In the genomic region with DNA sequence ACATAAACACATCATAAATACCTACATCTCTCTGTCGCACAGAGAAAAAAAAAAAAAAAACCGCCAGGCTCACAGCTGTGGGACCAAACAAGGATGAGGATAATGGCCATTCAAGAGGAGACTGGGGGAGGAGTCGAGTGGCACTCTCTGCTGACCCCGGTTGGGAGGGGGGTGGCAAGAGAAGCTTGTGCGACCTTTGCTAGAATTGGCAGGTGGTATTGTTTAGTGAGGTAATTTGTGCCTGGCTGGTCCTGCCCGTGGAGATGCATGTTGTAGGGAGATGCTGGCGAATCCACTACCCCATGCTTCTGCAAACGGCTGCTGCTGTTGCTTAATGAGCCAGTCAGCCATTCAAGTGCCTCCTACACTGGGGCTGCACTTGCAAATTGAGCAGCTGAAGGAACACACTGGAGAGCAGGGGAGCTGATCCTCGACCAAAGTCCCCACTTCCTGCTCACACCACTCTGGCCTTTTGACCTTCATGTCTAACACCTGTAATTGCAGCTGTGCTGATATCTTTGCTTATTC, we compare ENCODE assay signal across 9 mouse cellular contexts.
DNase-seq lines count a peak whose midpoint lies in the region; ATAC-seq and TF ChIP-seq lines count a peak whose summit lies in the region.
"Had no signal": no experiment of that assay in that cellular context is flagged by ENCODE, and none has a peak within 500 bp of the region (broad histone marks: within the 10 kb centered on the region; RNA-seq: fewer than 3 reads in every experiment).

No protein-coding gene starts in this region.

- in situ Hi-C loops in CH12.LX (cut with MboI; ENCODE audit: low pct_ligation_motif_present, low pct_unique_long_range_greater_than_20kb, low sequenced_read_pairs), result no loop called here

- peak; percentile 31; the same call in 1 of the 2 replicates for TF ChIP-seq POLR2A in CH12.LX (IDR thresholded peaks at IDR 0.05; ENCODE audit: low read depth, low read length)

- H3K36me3 ChIP-seq in CH12.LX (replicated peaks in 1 of 2; ENCODE audit: control insufficient read depth in 1 of 2, insufficient read depth in 1 of 2, low read length in 1 of 2), result no peaks in the 10 kb centered on the region
- no peaks in the 10 kb centered on the region for H3K36me3 ChIP-seq in hindbrain, embryonic 10.5 days
- no peaks in the 10 kb centered on the region for H3K36me3 ChIP-seq in midbrain, embryonic 13.5 days
- no peaks in the 10 kb centered on the region for H3K36me3 ChIP-seq in stomach, postnatal 0 days (ENCODE audit: control insufficient read depth, insufficient read depth, low read length)
- H3K36me3 ChIP-seq: embryonic facial prominence, embryonic 12.5 days had no signal

- peaks cover 39 to 66% of the 10 kb centered on the region in 2 experiments for H3K4me1 ChIP-seq in CH12.LX (ENCODE audit: control insufficient read depth in 1 of 2, insufficient read depth in 2 of 2)
- H3K4me1 ChIP-seq in hindbrain, embryonic 10.5 days (replicated peaks), result peaks cover 39% of the 10 kb centered on the region
- H3K4me1 ChIP-seq in midbrain, embryonic 13.5 days (replicated peaks), result peaks cover 10% of the 10 kb centered on the region; the same call in 1 of the 2 replicates
- no peaks in the 10 kb centered on the region for H3K4me1 ChIP-seq in stomach, postnatal 0 days (replicated peaks; ENCODE audit: control insufficient read depth, insufficient read depth)

- peak; percentile 64; the same call in 1 of the 2 replicates for TF ChIP-seq EP300 in CH12.LX (IDR thresholded peaks at IDR 0.05; ENCODE audit: low read length)
- no peak for TF ChIP-seq EP300 in stomach, postnatal 0 days (optimal IDR thresholded peaks at IDR 0.05)

- no peak overlapping the region for H3K9ac ChIP-seq in CH12.LX (ENCODE audit: insufficient read depth, low read depth)
- no peak overlapping the region for H3K9ac ChIP-seq in midbrain, embryonic 13.5 days (replicated peaks)
- H3K9ac ChIP-seq in stomach, postnatal 0 days (ENCODE audit: low read length), result no peak overlapping the region
- H3K9ac ChIP-seq: embryonic facial prominence, embryonic 12.5 days; lung, embryonic 14.5 days had no signal

- WGBS in hindbrain, embryonic 10.5 days, result 7% methylated on average over 9 of the region's 9 CpGs
- WGBS in midbrain, embryonic 13.5 days, result 4% methylated on average over 9 of the region's 9 CpGs
- 21% methylated on average over 9 of the region's 9 CpGs for WGBS in stomach, postnatal 0 days

- no peaks in the 10 kb centered on the region for H3K27me3 ChIP-seq in CH12.LX (replicated peaks)
- no peaks in the 10 kb centered on the region for H3K27me3 ChIP-seq in hindbrain, embryonic 10.5 days (ENCODE audit: insufficient read depth, poor library complexity, severe bottlenecking)
- H3K27me3 ChIP-seq in midbrain, embryonic 13.5 days, result no peaks in the 10 kb centered on the region
- no peaks in the 10 kb centered on the region for H3K27me3 ChIP-seq in stomach, postnatal 0 days (ENCODE audit: control insufficient read depth, insufficient read depth, low read length)
- H3K27me3 ChIP-seq: embryonic facial prominence, embryonic 12.5 days had no signal

- DNase-seq in CH12.LX (ENCODE audit: extremely low read depth), result peak; percentile 72
- DNase-seq in R1 (ENCODE audit: low read depth, low spot score), result peak; percentile 35
- peak; percentile 55 for DNase-seq in hindbrain, embryonic 10.5 days (ENCODE audit: low spot score)
- no peak for DNase-seq in stomach, postnatal 0 days (ENCODE audit: low spot score)
- DNase-seq in left cerebral cortex, adult 18-20 months (ENCODE audit: low spot score in 2 of 2), result no peak
- DNase-seq: lung, embryonic 14.5 days had no signal

- H3K79me2 ChIP-seq in CH12.LX (replicated peaks; ENCODE audit: control insufficient read depth, extremely low read depth, insufficient read depth, poor library complexity, severe bottlenecking), result no peaks in the 10 kb centered on the region

- no peak; the same call in 1 of the 2 replicates for TF ChIP-seq RAD21 in CH12.LX (IDR thresholded peaks at IDR 0.05; ENCODE audit: low read depth, low read length)

- no peak for TF ChIP-seq CTCF in CH12.LX (conservative IDR thresholded peaks at IDR 0.05 in 1 of 2, IDR thresholded peaks at IDR 0.05 in 1 of 2; ENCODE audit: low read depth in 2 of 2, low read length in 2 of 2)
- no peak for TF ChIP-seq CTCF in stomach, postnatal 0 days (IDR thresholded peaks at IDR 0.05; ENCODE audit: low read depth)

- peak overlapping the region; percentile 66 for H3K27ac ChIP-seq in CH12.LX (ENCODE audit: insufficient read depth, low read depth)
- peak overlapping the region; percentile 72 for H3K27ac ChIP-seq in hindbrain, embryonic 10.5 days
- peak overlapping the region; percentile 56; the same call in 1 of the 2 replicates for H3K27ac ChIP-seq in midbrain, embryonic 13.5 days
- H3K27ac ChIP-seq in stomach, postnatal 0 days (replicated peaks), result no peak overlapping the region
- H3K27ac ChIP-seq: embryonic facial prominence, embryonic 12.5 days had no signal

- peak; percentile 81 for ATAC-seq in midbrain, embryonic 13.5 days
- ATAC-seq in stomach, postnatal 0 days (ENCODE audit: low FRiP score, low TSS enrichment), result no peak
- no peak for ATAC-seq in megakaryocyte, adult 5-6 weeks (ENCODE audit: poor library complexity, severe bottlenecking)

- H3K4me3 ChIP-seq in CH12.LX (replicated peaks in 1 of 3; ENCODE audit: low read depth in 2 of 3, low read length in 2 of 3, poor library complexity in 1 of 3), result no peak overlapping the region
- no peak overlapping the region for H3K4me3 ChIP-seq in hindbrain, embryonic 10.5 days
- no peak overlapping the region for H3K4me3 ChIP-seq in midbrain, embryonic 13.5 days (replicated peaks)
- no peak overlapping the region for H3K4me3 ChIP-seq in stomach, postnatal 0 days (ENCODE audit: low read depth, low read length)
- H3K4me3 ChIP-seq: embryonic facial prominence, embryonic 12.5 days had no signal

- H3K4me2 ChIP-seq in CH12.LX (ENCODE audit: insufficient read depth, low read depth, poor library complexity, severe bottlenecking), result peak overlapping the region; percentile 10
- H3K4me2 ChIP-seq in midbrain, embryonic 13.5 days (replicated peaks), result peak overlapping the region; percentile 14; the same call in 1 of the 2 replicates
- no peak overlapping the region for H3K4me2 ChIP-seq in stomach, postnatal 0 days (replicated peaks; ENCODE audit: low read depth)
- H3K4me2 ChIP-seq: embryonic facial prominence, embryonic 12.5 days; lung, embryonic 14.5 days had no signal

- no peaks in the 10 kb centered on the region for H3K9me3 ChIP-seq in CH12.LX (replicated peaks; ENCODE audit: low read length)
- H3K9me3 ChIP-seq in hindbrain, embryonic 10.5 days, result no peaks in the 10 kb centered on the region
- H3K9me3 ChIP-seq in midbrain, embryonic 13.5 days, result no peaks in the 10 kb centered on the region
- H3K9me3 ChIP-seq in stomach, postnatal 0 days (ENCODE audit: control insufficient read depth, low read length), result no peaks in the 10 kb centered on the region
- H3K9me3 ChIP-seq: embryonic facial prominence, embryonic 12.5 days had no signal

- dilution Hi-C loops in CH12.LX (cut with MboI; ENCODE audit: extremely low pct_ligation_motif_present, extremely low pct_unique_long_range_greater_than_20kb, low sequenced_read_pairs), result no loop called here

TF ChIP-seq in CH12.LX, 34 proteins besides CTCF, POLR2A, EP300 and RAD21 (continues in another document):
- TF ChIP-seq TCF12 (IDR thresholded peaks at IDR 0.05; ENCODE audit: low read depth, low read length), result peak; percentile 95
- peak; percentile 47; the same call in 1 of the 2 replicates for TF ChIP-seq MEF2A (IDR thresholded peaks at IDR 0.05; ENCODE audit: borderline replicate concordance, low read depth, low read length)
- TF ChIP-seq HCFC1 (IDR thresholded peaks at IDR 0.05; ENCODE audit: low read depth, low read length), result no peak
- 0 out of 2 replicates have a peak, but pooled peaks have one; percentile 49 for TF ChIP-seq MYC (IDR thresholded peaks at IDR 0.05; ENCODE audit: low read depth, low read length)
- TF ChIP-seq KAT2A (IDR thresholded peaks at IDR 0.05; ENCODE audit: insufficient replicate concordance, low read length), result no peak
- no peak for TF ChIP-seq NELFE (IDR thresholded peaks at IDR 0.05; ENCODE audit: low read depth, low read length)
- no peak for TF ChIP-seq ZKSCAN1 (IDR thresholded peaks at IDR 0.05; ENCODE audit: borderline replicate concordance, low read depth, low read length)
- peak; percentile 69; the same call in 1 of the 2 replicates for TF ChIP-seq MAZ (IDR thresholded peaks at IDR 0.05; ENCODE audit: low read depth, low read length)
- TF ChIP-seq MAX (IDR thresholded peaks at IDR 0.05; ENCODE audit: low read length), result peak; percentile 44; the same call in 1 of the 2 replicates
- no peak for TF ChIP-seq ZMIZ1 (IDR thresholded peaks at IDR 0.05; ENCODE audit: low read depth, low read length)
- TF ChIP-seq ELF1 (IDR thresholded peaks at IDR 0.05; ENCODE audit: low read depth, low read length), result peak; percentile 73
- TF ChIP-seq USF2 (conservative IDR thresholded peaks at IDR 0.05; ENCODE audit: low read depth, low read length), result no peak
- TF ChIP-seq MXI1 (IDR thresholded peaks at IDR 0.05; ENCODE audit: low read depth, low read length), result no peak
- TF ChIP-seq PAX5 (IDR thresholded peaks at IDR 0.05; ENCODE audit: low read length), result no peak
- TF ChIP-seq CHD2 (IDR thresholded peaks at IDR 0.05; ENCODE audit: low read length), result no peak; the same call in 1 of the 2 replicates
- TF ChIP-seq GABPA (IDR thresholded peaks at IDR 0.05; ENCODE audit: insufficient replicate concordance, low read depth, low read length), result no peak
- no peak for TF ChIP-seq POLR2AphosphoS2 (IDR thresholded peaks at IDR 0.05; ENCODE audit: low read depth, low read length)
- no peak; the same call in 1 of the 2 replicates for TF ChIP-seq SMC3 (IDR thresholded peaks at IDR 0.05; ENCODE audit: low read depth, low read length)
- TF ChIP-seq USF1 (IDR thresholded peaks at IDR 0.05; ENCODE audit: low read depth, low read length), result no peak
- TF ChIP-seq JUND (conservative IDR thresholded peaks at IDR 0.05; ENCODE audit: low read depth, low read length), result no peak
- no peak for TF ChIP-seq MAFK (IDR thresholded peaks at IDR 0.05; ENCODE audit: insufficient replicate concordance, low read length)
- no peak for TF ChIP-seq RCOR1 (conservative IDR thresholded peaks at IDR 0.05; ENCODE audit: low read depth, low read length)
- no peak for TF ChIP-seq ZC3H11A (IDR thresholded peaks at IDR 0.05; ENCODE audit: low read depth, low read length)
- no peak for TF ChIP-seq IRF4 (IDR thresholded peaks at IDR 0.05; ENCODE audit: low read depth, low read length)
- TF ChIP-seq JUN (IDR thresholded peaks at IDR 0.05; ENCODE audit: insufficient read depth, low read depth, low read length), result no peak
- TF ChIP-seq BHLHE40 (IDR thresholded peaks at IDR 0.05; ENCODE audit: low read depth, low read length), result peak; percentile 76
- TF ChIP-seq ZNF384 (IDR thresholded peaks at IDR 0.05; ENCODE audit: low read depth, low read length), result peak; percentile 73; the same call in 1 of the 2 replicates
- no peak for TF ChIP-seq E2F4 (IDR thresholded peaks at IDR 0.05; ENCODE audit: insufficient replicate concordance, low read depth, low read length)

Comparison
In these comparisons a context has a peak if more than half of its experiments do, and no peak if none do; other contexts are left out.
1. DNase-seq: peak in CH12.LX (single experiment), R1 (single experiment) and hindbrain, embryonic 10.5 days (single experiment); none in stomach, postnatal 0 days (single experiment) and left cerebral cortex, adult 18-20 months (0 of 2).